Mouse (Mus musculus): ENCODE measurements around the gene Agbl4. TPM values are rescaled to one million over a fixed set of nuclear protein-coding genes. Genes with fewer than 3 reads are reported as not detected.
"Not testable (repeated sequence)": the region's sequence is repeated elsewhere in the genome, so short reads cannot be mapped to it uniquely, and the experiment has no call there.

Agbl4 gene
- polyA plus RNA-seq, 3 experiments from 2014 or later = not detected

- no peak for ATAC-seq
Observed at GRCm38 (mm10) chr4:110921013-110921412, 523.6 kb downstream of the Agbl4 start.

- no peak for ATAC-seq
Observed at GRCm38 (mm10) chr4:111001641-111002040, 604.2 kb downstream of the Agbl4 start.

- ATAC-seq = no peak
Observed at GRCm38 (mm10) chr4:111004719-111005479, 607.4 kb downstream of the Agbl4 start.

GRCm38 (mm10) chr4:111019376-111019775, 621.9 kb downstream of the Agbl4 start:
- no peak for ATAC-seq

GRCm38 (mm10) chr4:111067330-111067729, 669.9 kb downstream of the Agbl4 start:
- ATAC-seq = no peak

GRCm38 (mm10) chr4:111073738-111074497, 676.5 kb downstream of the Agbl4 start:
- no peak for ATAC-seq

GRCm38 (mm10) chr4:111074701-111075154, 677.3 kb downstream of the Agbl4 start:
- no peak for ATAC-seq

- no peak for ATAC-seq
Observed at GRCm38 (mm10) chr4:111077810-111078209, 680.3 kb downstream of the Agbl4 start.

- ATAC-seq = no peak
Observed at GRCm38 (mm10) chr4:111085330-111085729, 687.9 kb downstream of the Agbl4 start.

GRCm38 (mm10) chr4:111136217-111137147, 739.0 kb downstream of the Agbl4 start:
- ATAC-seq = no peak

- no peak for ATAC-seq
Observed at GRCm38 (mm10) chr4:111147748-111148147, 750.3 kb downstream of the Agbl4 start.

- ATAC-seq = no peak
Observed at GRCm38 (mm10) chr4:111155859-111156258, 758.4 kb downstream of the Agbl4 start.

GRCm38 (mm10) chr4:111181478-111181877, 784.0 kb downstream of the Agbl4 start:
- ATAC-seq = no peak

GRCm38 (mm10) chr4:111200100-111200499, 802.6 kb downstream of the Agbl4 start:
- no peak for ATAC-seq

- no peak for ATAC-seq
Observed at GRCm38 (mm10) chr4:111215191-111215762, 817.8 kb downstream of the Agbl4 start.

GRCm38 (mm10) chr4:111219030-111219429, 821.6 kb downstream of the Agbl4 start:
- not testable (repeated sequence) for ATAC-seq

GRCm38 (mm10) chr4:111219543-111219942, 822.1 kb downstream of the Agbl4 start:
- not testable (repeated sequence) for ATAC-seq

- ATAC-seq = no peak
Observed at GRCm38 (mm10) chr4:111233849-111234248, 836.4 kb downstream of the Agbl4 start.

GRCm38 (mm10) chr4:111251917-111252316, 854.5 kb downstream of the Agbl4 start:
- ATAC-seq = no peak

- no peak for ATAC-seq
Observed at GRCm38 (mm10) chr4:111255499-111255898, 858.0 kb downstream of the Agbl4 start.

GRCm38 (mm10) chr4:111256931-111257330, 859.5 kb downstream of the Agbl4 start:
- no peak for ATAC-seq

GRCm38 (mm10) chr4:111280936-111281335, 883.5 kb downstream of the Agbl4 start:
- ATAC-seq = no peak

Measured in inflammation-experienced regulatory T-cells, adult 6 months (primary cell).